Mouse (Mus musculus): ENCODE measurements around the gene Gjb5.

GRCm38 (mm10) chr4:127402166-127402565 is 44.2 kb upstream of the Gjb5 start:
- no peak for TF ChIP-seq CTCF (IDR thresholded peaks at IDR 0.05 in 2 of 3, conservative IDR thresholded peaks at IDR 0.05 in 1 of 3; ENCODE audit: control insufficient read depth in 1 of 3, insufficient read depth in 1 of 3, low read depth in 2 of 3, low read length in 3 of 3, poor library complexity in 1 of 3, severe bottlenecking in 1 of 3)
- no peak for TF ChIP-seq ZKSCAN1 (IDR thresholded peaks at IDR 0.05; ENCODE audit: low read depth, low read length)
- no peak for TF ChIP-seq RAD21 (IDR thresholded peaks at IDR 0.05; ENCODE audit: low read depth, low read length)

Measured in MEL (cell line).